Mouse (Mus musculus) ES-Bruce4 (cell line): ENCODE results near the gene Bbof1. TPM values are rescaled to one million over a fixed set of nuclear protein-coding genes. Genes with fewer than 3 reads are reported as not detected.
A peak's percentile ranks its signal among the peaks of the same experiment; 100 is the strongest.

Experiments used
- H3K27ac ChIP-seq: 2 replicates; pipeline ENCODE4 v1.5.1; 2012; ENCODE audit warnings: low read length, inconsistent platforms; ENCODE audit not compliant: insufficient read depth
- H3K27me3 ChIP-seq: 2 replicates; pipeline ENCODE4 v1.6.1; 2012; ENCODE audit warnings: mild to moderate bottlenecking, low read length, inconsistent platforms; ENCODE audit not compliant: control insufficient read depth, poor library complexity, insufficient read depth, severe bottlenecking
- H3K36me3 ChIP-seq: 2 replicates; pipeline ENCODE4 v1.6.1; 2012; ENCODE audit warnings: inconsistent platforms, mild to moderate bottlenecking, low read length, moderate library complexity; ENCODE audit not compliant: control insufficient read depth, poor library complexity, insufficient read depth, severe bottlenecking
- H3K4me1 ChIP-seq: one replicate; pipeline ENCODE4 v1.8.1; 2011; ENCODE audit warnings: low read length; ENCODE audit not compliant: control insufficient read depth, insufficient read depth
- H3K4me3 ChIP-seq: 2 replicates; pipeline ENCODE4 v1.5.1; 2011; ENCODE audit warnings: low read depth, mild to moderate bottlenecking, low read length
- H3K9ac ChIP-seq: 2 replicates; pipeline ENCODE4 v1.6.1; 2012; ENCODE audit warnings: low read depth, mild to moderate bottlenecking, inconsistent platforms; ENCODE audit not compliant: poor library complexity, severe bottlenecking
- H3K9me3 ChIP-seq: replicated peaks from 2 replicates; pipeline ENCODE4 v1.6.1; 2012; ENCODE audit warnings: mild to moderate bottlenecking, low read length, inconsistent platforms; ENCODE audit not compliant: control insufficient read depth, poor library complexity, insufficient read depth, severe bottlenecking
- EP300 ChIP-seq: IDR thresholded peaks from 2 replicates; pipeline ENCODE4 v1.6.1; 2011; ENCODE audit warnings: low read depth, low read length; ENCODE audit not compliant: insufficient read depth
- POLR2A ChIP-seq: IDR thresholded peaks from one replicate; pipeline ENCODE4 v1.8.1; 2011; ENCODE audit warnings: low read length; ENCODE audit not compliant: insufficient read depth
- polyA plus RNA-seq: library from polyadenylated mRNA; stranded (reverse); fragments of >200 nt; gene quantifications from 2 replicates; pipeline ENCODE4 v1.2.4, GENCODE M21; 2011; ENCODE audit warnings: low read depth; ENCODE audit not compliant: missing spikeins, insufficient read depth, insufficient read length

Bbof1 gene
- polyA plus RNA-seq, 1 experiment = 1.1 TPM

- TF ChIP-seq POLR2A (no peak), EP300 (0 out of 2 replicates have a peak, but pooled peaks have one; percentile 17)
- H3K9me3 ChIP-seq = no peaks in the 10 kb centered on the region
- no peak overlapping the region for H3K9ac ChIP-seq
- H3K4me1 ChIP-seq = peaks cover 2% of the 10 kb centered on the region
- H3K27me3 ChIP-seq = no peaks in the 10 kb centered on the region
- no peak overlapping the region for H3K4me3 ChIP-seq
- H3K27ac ChIP-seq = no peak overlapping the region
- H3K36me3 ChIP-seq = peaks cover 5% of the 10 kb centered on the region
Observed at GRCm38 (mm10) chr12:84487324-84488056, 78.6 kb downstream of the Bbof1 start.

Other genes starting within 250 kb of the Bbof1 start
- 28.3 and 30.1 TPM in 2 replicates for gene Elmsan1, start 190.2 kb upstream of the Bbof1 start, polyA plus RNA-seq
- gene Ptgr2, start 123.8 kb upstream of the Bbof1 start, polyA plus RNA-seq = 28.1 and 31.2 TPM in 2 replicates
- gene Zfp410, start 92.2 kb upstream of the Bbof1 start, polyA plus RNA-seq = 37.3 and 41.7 TPM in 2 replicates
- 18.4 and 18.7 TPM in 2 replicates for gene Coq6, start 47.4 kb upstream of the Bbof1 start, polyA plus RNA-seq
- 1.3 and 1.4 TPM in 2 replicates for gene Fam161b, start 47.2 kb upstream of the Bbof1 start, polyA plus RNA-seq
- 5.3 and 8.0 TPM in 2 replicates for gene Entpd5, start within 50 bp of the Bbof1 start, polyA plus RNA-seq
- gene Rnf113a2, start 8.1 kb downstream of the Bbof1 start, polyA plus RNA-seq = 19.8 and 20.2 TPM in 2 replicates
- 26.7 and 30.4 TPM in 2 replicates for gene Aldh6a1, start 41.9 kb downstream of the Bbof1 start, polyA plus RNA-seq
- gene Lin52, start 42.4 kb downstream of the Bbof1 start, polyA plus RNA-seq = 26.3 and 29.5 TPM in 2 replicates
- gene Vsx2, start 160.7 kb downstream of the Bbof1 start, polyA plus RNA-seq = 0.18 TPM in 1 of 2 replicates, not detected in the other
- gene Abcd4, start 208.3 kb downstream of the Bbof1 start, polyA plus RNA-seq = 20.8 and 20.9 TPM in 2 replicates
- 3.7 and 3.8 TPM in 2 replicates for gene Vrtn, start 231.9 kb downstream of the Bbof1 start, polyA plus RNA-seq